ENCODE assay signal across 10 mouse cellular contexts in genomic region chr4:145214786-145215174, GRCm38 (mm10). TPM values are rescaled to one million over a fixed set of nuclear protein-coding genes. Genes with fewer than 3 reads are reported as not detected.
A peak's percentile ranks its signal among the peaks of the same experiment; 100 is the strongest.
DNase-seq lines count a peak whose midpoint lies in the region; ATAC-seq lines count a peak whose summit lies in the region.
"Had no signal": no experiment of that assay in that cellular context is flagged by ENCODE, and none has a peak within 500 bp of the region (broad histone marks: within the 10 kb centered on the region; RNA-seq: fewer than 3 reads in every experiment).

No protein-coding gene starts in this region.

- no peak overlapping the region for H3K4me2 ChIP-seq in kidney, embryonic 15.5 days
- no peak overlapping the region for H3K4me2 ChIP-seq in midbrain, embryonic 14.5 days (ENCODE audit: low read length)

- H3K9ac ChIP-seq in kidney, embryonic 15.5 days: no peak overlapping the region
- H3K9ac ChIP-seq in midbrain, embryonic 14.5 days (replicated peaks; ENCODE audit: low read length): no peak overlapping the region
- H3K9ac ChIP-seq: liver, embryonic 14.5 days had no signal

- no peak for DNase-seq in kidney, postnatal 14 days
- DNase-seq in R1 (ENCODE audit: low read depth, low spot score): peak; percentile 79
- no peak for DNase-seq in hindbrain, embryonic 10.5 days (ENCODE audit: low spot score)
- no peak for DNase-seq in midbrain, embryonic 14.5 days
- DNase-seq in cerebellum, adult 9-11 months: no peak
- no peak for DNase-seq in adrenal gland, postnatal 4 days (ENCODE audit: low spot score in 2 of 2)
- no peak for DNase-seq in yolk sac, embryonic 10.5 days (ENCODE audit: low spot score)

- peaks cover 5% of the 10 kb centered on the region for H3K4me1 ChIP-seq in kidney, embryonic 15.5 days
- H3K4me1 ChIP-seq in hindbrain, embryonic 10.5 days (replicated peaks): peaks cover 11% of the 10 kb centered on the region
- 0 out of 2 replicates have a peak, but pooled peaks cover 5% of the 10 kb centered on the region for H3K4me1 ChIP-seq in midbrain, embryonic 14.5 days (ENCODE audit: control insufficient read depth, insufficient read depth, low read length)

- no peaks in the 10 kb centered on the region for H3K36me3 ChIP-seq in kidney, embryonic 15.5 days
- no peaks in the 10 kb centered on the region for H3K36me3 ChIP-seq in hindbrain, embryonic 10.5 days
- no peaks in the 10 kb centered on the region for H3K36me3 ChIP-seq in midbrain, embryonic 14.5 days (ENCODE audit: control insufficient read depth, insufficient read depth, low read length)

- no peak overlapping the region for H3K4me3 ChIP-seq in kidney, embryonic 15.5 days (replicated peaks)
- H3K4me3 ChIP-seq in hindbrain, embryonic 10.5 days: no peak overlapping the region
- H3K4me3 ChIP-seq in midbrain, embryonic 14.5 days (replicated peaks; ENCODE audit: low read depth, low read length): no peak overlapping the region

- WGBS in kidney, embryonic 15.5 days: 48% methylated on average over 6 of the region's 6 CpGs
- WGBS in hindbrain, embryonic 10.5 days: 56% methylated on average over 6 of the region's 6 CpGs
- 52% methylated on average over 6 of the region's 6 CpGs for WGBS in midbrain, embryonic 14.5 days

- H3K9me3 ChIP-seq in kidney, embryonic 15.5 days (replicated peaks): no peaks in the 10 kb centered on the region
- no peaks in the 10 kb centered on the region for H3K9me3 ChIP-seq in hindbrain, embryonic 10.5 days
- no peaks in the 10 kb centered on the region for H3K9me3 ChIP-seq in midbrain, embryonic 14.5 days (ENCODE audit: control insufficient read depth, low read length)

- no peaks in the 10 kb centered on the region for H3K27me3 ChIP-seq in kidney, embryonic 15.5 days
- H3K27me3 ChIP-seq in hindbrain, embryonic 10.5 days (ENCODE audit: insufficient read depth, poor library complexity, severe bottlenecking): no peaks in the 10 kb centered on the region
- H3K27me3 ChIP-seq in midbrain, embryonic 14.5 days (ENCODE audit: control insufficient read depth, insufficient read depth, low read length): no peaks in the 10 kb centered on the region
- H3K27me3 ChIP-seq: CH12.LX had no signal

- peak; percentile 65; the same call in 1 of the 2 replicates for ATAC-seq in kidney, embryonic 15.5 days (replicated peaks; ENCODE audit: low FRiP score)
- ATAC-seq in midbrain, embryonic 14.5 days (ENCODE audit: low FRiP score, low TSS enrichment): peak; percentile 15; the same call in 1 of the 2 replicates

- H3K27ac ChIP-seq in kidney, embryonic 15.5 days: no peak overlapping the region
- peak overlapping the region; percentile 16; the same call in 1 of the 2 replicates for H3K27ac ChIP-seq in hindbrain, embryonic 10.5 days
- 0 out of 2 replicates have a peak overlapping the region, but pooled peaks have one; percentile 17 for H3K27ac ChIP-seq in midbrain, embryonic 14.5 days (replicated peaks; ENCODE audit: low read depth, low read length)
- H3K27ac ChIP-seq: liver, embryonic 14.5 days had no signal

RNA-seq across cellular contexts. Expression of gene Vps13d, which starts 20.0 kb away (rescaled TPM):
- polyA plus RNA-seq in kidney, embryonic 15.5 days (2015; fragmentation: Nextera tagmentation; extraction: Ambion mirVana): 9.9 and 10.1 TPM in 2 replicates
- polyA plus RNA-seq in hindbrain, embryonic 10.5 days (2016; fragmentation: Nextera tagmentation; extraction: Ambion mirVana): 4.9 and 6.1 TPM in 2 replicates
- polyA plus RNA-seq in midbrain, embryonic 14.5 days (2014; fragmentation: Nextera tagmentation; extraction: Ambion mirVana): 11.9 and 13.3 TPM in 2 replicates
- 10 to 100 TPM; 58.4 to 59.0 TPM for total RNA-seq in adrenal gland, postnatal 4 days (2021)

RNA-seq across cellular contexts. Expression of gene Tnfrsf1b, which starts 31.9 kb away (rescaled TPM):
- 3.2 and 3.5 TPM in 2 replicates for polyA plus RNA-seq in kidney, embryonic 15.5 days (2015; fragmentation: Nextera tagmentation; extraction: Ambion mirVana)
- polyA plus RNA-seq in hindbrain, embryonic 10.5 days (2016; fragmentation: Nextera tagmentation; extraction: Ambion mirVana): 2.8 and 3.1 TPM in 2 replicates
- polyA plus RNA-seq in midbrain, embryonic 14.5 days (2014; fragmentation: Nextera tagmentation; extraction: Ambion mirVana): 1.6 and 2.7 TPM in 2 replicates
- 1 to 10 TPM; 7.8 to 9.1 TPM for total RNA-seq in adrenal gland, postnatal 4 days (2021)
